Mouse (Mus musculus): Measurements from ENCODE around the gene Prkcz.

DNA sequence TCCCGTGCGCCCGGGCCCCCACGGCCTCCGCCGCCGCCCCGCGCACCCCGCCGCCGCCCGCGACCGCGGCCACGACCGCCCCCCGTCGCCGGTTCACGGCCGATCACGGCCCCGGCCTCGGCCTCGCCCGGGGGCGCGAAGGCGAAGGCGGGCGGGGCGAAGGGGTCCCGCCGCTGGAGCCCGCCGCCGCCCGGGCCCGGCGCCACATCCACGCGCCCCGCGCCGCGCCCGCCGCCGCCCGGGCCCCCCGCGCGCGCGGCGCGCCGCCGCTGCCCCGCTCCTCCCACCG lies 138.7 kb downstream of the Prkcz start, which contains the start of gene Ski:
- no peak for TF ChIP-seq TBP (conservative IDR thresholded peaks at IDR 0.05; ENCODE audit: low read depth, low read length)
- no peak for TF ChIP-seq MAFK (IDR thresholded peaks at IDR 0.05; ENCODE audit: insufficient replicate concordance, low read length)
- no peak for TF ChIP-seq MEF2A (IDR thresholded peaks at IDR 0.05; ENCODE audit: borderline replicate concordance, low read depth, low read length)
- no peak for TF ChIP-seq CTCF (conservative IDR thresholded peaks at IDR 0.05 in 1 of 2, IDR thresholded peaks at IDR 0.05 in 1 of 2; ENCODE audit: low read depth in 2 of 2, low read length in 2 of 2)
- TF ChIP-seq UBTF (IDR thresholded peaks at IDR 0.05; ENCODE audit: low read depth, low read length), result no peak
- no peak for TF ChIP-seq POLR2AphosphoS2 (IDR thresholded peaks at IDR 0.05; ENCODE audit: low read depth, low read length)
- no peak for TF ChIP-seq MAX (IDR thresholded peaks at IDR 0.05; ENCODE audit: low read length)
- TF ChIP-seq POLR2A (IDR thresholded peaks at IDR 0.05; ENCODE audit: low read depth, low read length), result no peak
